Mouse (Mus musculus) kidney, adult 11 months (tissue): ENCODE results near the gene Zfp968.
"Not testable (repeated sequence)": the region's sequence is repeated elsewhere in the genome, so short reads cannot be mapped to it uniquely, and the experiment has no call there.

Source experiments
- DNase-seq: peaks from one replicate; pipeline ENCODE4 v3.0.0; 2022

Zfp968 gene

GRCm38 (mm10) chr2:175372136-175372535 lies at the start of gene Zfp968:
Zfp968 (plus strand) TSS chr2:175372436.
- not testable (repeated sequence) for DNase-seq

GRCm38 (mm10) chr2:175338097-175338496 lies 34.1 kb upstream of the Zfp968 start, which contains the start of gene Gm4631:
Gm4631 (minus strand) TSS chr2:175338197.
- DNase-seq: not testable (repeated sequence)
